Mouse (Mus musculus): ENCODE data around the gene Vmn2r-ps159. TPM values are rescaled to one million over a fixed set of nuclear protein-coding genes. Genes with fewer than 3 reads are reported as not detected.
"Not testable (repeated sequence)": the region's sequence is repeated elsewhere in the genome, so short reads cannot be mapped to it uniquely, and the experiment has no call there.

Vmn2r-ps159 gene
- polyA plus RNA-seq (2015; fragmentation: Nextera tagmentation; extraction: Ambion mirVana), result not detected in 2 replicates

- H3K9ac ChIP-seq; H3K4me2 ChIP-seq; H3K9me3 ChIP-seq (replicated peaks); H3K36me3 ChIP-seq (replicated peaks); H3K27me3 ChIP-seq; H3K4me3 ChIP-seq (replicated peaks); H3K4me1 ChIP-seq (replicated peaks); ATAC-seq (ENCODE audit: insufficient read depth); H3K27ac ChIP-seq (replicated peaks): not testable (repeated sequence)
- WGBS (ENCODE audit: insufficient replicate concordance), result 44% methylated on average over 3 of the region's 3 CpGs
Measured at GRCm38 (mm10) chr4:156330803-156331202, at the start of gene Vmn2r-ps159. Vmn2r-ps159 (plus strand) TSS chr4:156331103.

- not testable (repeated sequence) for H3K27ac ChIP-seq (replicated peaks); H3K9me3 ChIP-seq (replicated peaks); H3K4me2 ChIP-seq; H3K9ac ChIP-seq; H3K36me3 ChIP-seq (replicated peaks); H3K4me1 ChIP-seq (replicated peaks); H3K27me3 ChIP-seq; H3K4me3 ChIP-seq (replicated peaks)
- WGBS (ENCODE audit: insufficient replicate concordance), result 52% methylated on average over 4 of the region's 4 CpGs
- ATAC-seq (ENCODE audit: insufficient read depth), result peak; percentile 29
Measured at GRCm38 (mm10) chr4:156341601-156342504, 10.9 kb downstream of the Vmn2r-ps159 start.

- Histone ChIP-seq H3K36me3 (replicated peaks) (no peaks in the 10 kb centered on the region), H3K4me2 (no peak overlapping the region), H3K27me3 (no peaks in the 10 kb centered on the region), H3K27ac (replicated peaks) (no peak overlapping the region), H3K9me3 (replicated peaks) (no peaks in the 10 kb centered on the region), H3K4me3 (replicated peaks) (no peak overlapping the region), H3K4me1 (replicated peaks) (no peaks in the 10 kb centered on the region), H3K9ac (no peak overlapping the region)
- peak; percentile 65 for ATAC-seq (ENCODE audit: insufficient read depth)
- 61% methylated on average over 2 of the region's 2 CpGs for WGBS (ENCODE audit: insufficient replicate concordance)
Measured at GRCm38 (mm10) chr4:156342569-156343325, 11.8 kb downstream of the Vmn2r-ps159 start.

GRCm38 (mm10) chr4:156343332-156343731 lies 12.4 kb downstream of the Vmn2r-ps159 start:
- Histone ChIP-seq H3K9ac (no peak overlapping the region), H3K4me1 (replicated peaks) (no peaks in the 10 kb centered on the region), H3K36me3 (replicated peaks) (no peaks in the 10 kb centered on the region), H3K4me2 (no peak overlapping the region), H3K9me3 (replicated peaks) (no peaks in the 10 kb centered on the region), H3K27me3 (no peaks in the 10 kb centered on the region), H3K27ac (replicated peaks) (no peak overlapping the region), H3K4me3 (replicated peaks) (no peak overlapping the region)
- peak; percentile 40; the same call in 1 of the 2 replicates for ATAC-seq (ENCODE audit: insufficient read depth)
- WGBS (ENCODE audit: insufficient replicate concordance), result 63% methylated on average over 1 of the region's 1 CpGs

- 39% methylated on average over 3 of the region's 3 CpGs for WGBS (ENCODE audit: insufficient replicate concordance)
- not testable (repeated sequence) for H3K27ac ChIP-seq (replicated peaks); H3K9me3 ChIP-seq (replicated peaks); H3K4me3 ChIP-seq (replicated peaks); H3K4me1 ChIP-seq (replicated peaks); H3K4me2 ChIP-seq; H3K9ac ChIP-seq; H3K36me3 ChIP-seq (replicated peaks); H3K27me3 ChIP-seq
- ATAC-seq (ENCODE audit: insufficient read depth), result peak; percentile 57; the same call in 1 of the 2 replicates
Measured at GRCm38 (mm10) chr4:156356756-156357437, 26.0 kb downstream of the Vmn2r-ps159 start.

Other genes with a start within 250 kb of the Vmn2r-ps159 start
- gene 9430015G10Rik, start 221.1 kb upstream of the Vmn2r-ps159 start, polyA plus RNA-seq (2015; fragmentation: Nextera tagmentation; extraction: Ambion mirVana), result 10.5 and 12.3 TPM in 2 replicates
- 0.08 and 0.18 TPM in 2 replicates for gene Rnf223, start 200.6 kb upstream of the Vmn2r-ps159 start, polyA plus RNA-seq (2015; fragmentation: Nextera tagmentation; extraction: Ambion mirVana)
- gene Agrn, start 133.6 kb upstream of the Vmn2r-ps159 start, polyA plus RNA-seq (2015; fragmentation: Nextera tagmentation; extraction: Ambion mirVana), result 6.7 and 8.6 TPM in 2 replicates
- gene Isg15, start 130.3 kb upstream of the Vmn2r-ps159 start, polyA plus RNA-seq (2015; fragmentation: Nextera tagmentation; extraction: Ambion mirVana), result 9.8 and 13.4 TPM in 2 replicates
- gene AW011738, start 127.8 kb upstream of the Vmn2r-ps159 start, polyA plus RNA-seq (2015; fragmentation: Nextera tagmentation; extraction: Ambion mirVana), result 1.1 and 1.3 TPM in 2 replicates
- gene Perm1, start 115.2 kb upstream of the Vmn2r-ps159 start, polyA plus RNA-seq (2015; fragmentation: Nextera tagmentation; extraction: Ambion mirVana), result 0.20 and 0.32 TPM in 2 replicates
- gene Plekhn1, start 96.2 kb upstream of the Vmn2r-ps159 start, polyA plus RNA-seq (2015; fragmentation: Nextera tagmentation; extraction: Ambion mirVana), result 4.0 and 4.8 TPM in 2 replicates
- gene Noc2l, start 95.1 kb upstream of the Vmn2r-ps159 start, polyA plus RNA-seq (2015; fragmentation: Nextera tagmentation; extraction: Ambion mirVana), result 44.5 and 47.2 TPM in 2 replicates
- 37.0 and 42.2 TPM in 2 replicates for gene Samd11, start 75.4 kb upstream of the Vmn2r-ps159 start, polyA plus RNA-seq (2015; fragmentation: Nextera tagmentation; extraction: Ambion mirVana)

All from liver, embryonic 15.5 days (tissue).